Mouse (Mus musculus) embryonic stem cell, embryonic (primary cell): ENCODE data around the gene Ercc4.

Experiments used
- CTCF ChIA-PET, 4 experiments: fragments of 300-600 bp in 2 of 4; fragments of 350-600 bp in 2 of 4; sonication (Branson Sonifier 250); formaldehyde crosslinking; loops; one replicate each; lab custom pipeline; 2022; ENCODE audit warnings: inconsistent platforms in 2 of 4; lab: Charles Lee
- POLR2A ChIA-PET, 4 experiments: fragments of 300-600 bp in 2 of 4; fragments of 350-600 bp in 2 of 4; sonication (Branson Sonifier 250); formaldehyde crosslinking; loops; one replicate each; lab custom pipeline; 2022; ENCODE audit warnings: antibody characterized with exemption in 4 of 4, inconsistent platforms in 1 of 4; lab: Charles Lee

Ercc4 gene

DNA sequence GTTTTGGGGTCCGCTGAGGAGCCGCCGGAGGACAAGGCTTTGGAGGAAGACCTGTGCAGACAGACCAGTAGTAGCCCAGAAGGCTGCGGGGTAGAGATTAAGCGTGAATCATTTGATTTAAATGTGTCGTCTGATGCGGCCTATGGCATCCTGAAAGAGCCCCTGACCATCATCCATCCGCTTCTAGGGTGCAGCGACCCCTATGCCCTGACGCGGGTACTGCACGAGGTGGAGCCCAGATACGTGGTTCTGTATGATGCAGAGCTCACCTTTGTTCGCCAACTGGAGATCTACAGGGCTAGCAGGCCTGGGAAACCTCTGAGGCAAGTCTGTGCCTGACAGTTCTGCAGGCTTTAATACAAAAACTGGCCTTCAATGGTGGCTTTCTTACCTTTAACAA is 20.9 kb downstream of the Ercc4 start:
- ChIA-PET CTCF (interaction anchor here (0.5 to 4.8 kb wide), 39 partner anchors 9 to 1826 kb away, joined by 3 to 62 read pairs (median 4); partner anchors contain the start of gene Mrtfb (in 1 of the 4)), POLR2A (interaction anchor here (0.7 to 7.2 kb wide), 26 partner anchors 10 to 323 kb away, joined by 3 to 155 read pairs (median 4); partner anchors contain the start of gene Mrtfb (in 2 of the 4))

DNA sequence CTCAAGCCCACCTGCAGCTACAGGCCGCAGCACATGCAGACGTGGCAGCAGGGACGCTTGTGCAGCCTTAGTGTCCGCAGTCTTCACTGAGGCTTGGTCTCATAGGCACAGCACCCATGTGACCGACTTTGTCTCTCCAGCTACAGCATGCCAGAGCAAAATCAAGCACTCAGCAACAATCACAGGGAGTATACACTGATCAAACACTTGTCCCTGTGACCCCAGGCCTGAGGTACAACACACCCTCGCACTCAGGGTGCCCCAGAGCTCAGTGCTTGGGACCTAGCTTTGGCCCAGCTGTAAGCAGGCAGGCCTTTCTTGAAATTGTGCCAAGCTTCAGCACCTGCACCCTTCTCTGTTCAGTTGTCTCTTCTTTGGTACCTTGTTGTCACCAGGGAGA is 31.7 kb downstream of the Ercc4 start:
- ChIA-PET POLR2A (interaction anchor here (0.6 to 16.3 kb wide), 11 partner anchors 9 to 296 kb away, joined by 3 to 222 read pairs (median 9); no protein-coding TSS in a partner anchor), CTCF (interaction anchor here in 3 of 4 experiments (2.1 to 3.9 kb wide), 4 partner anchors 11 to 17 kb away, joined by 8 to 38 read pairs (median 10); no protein-coding TSS in a partner anchor)

DNA sequence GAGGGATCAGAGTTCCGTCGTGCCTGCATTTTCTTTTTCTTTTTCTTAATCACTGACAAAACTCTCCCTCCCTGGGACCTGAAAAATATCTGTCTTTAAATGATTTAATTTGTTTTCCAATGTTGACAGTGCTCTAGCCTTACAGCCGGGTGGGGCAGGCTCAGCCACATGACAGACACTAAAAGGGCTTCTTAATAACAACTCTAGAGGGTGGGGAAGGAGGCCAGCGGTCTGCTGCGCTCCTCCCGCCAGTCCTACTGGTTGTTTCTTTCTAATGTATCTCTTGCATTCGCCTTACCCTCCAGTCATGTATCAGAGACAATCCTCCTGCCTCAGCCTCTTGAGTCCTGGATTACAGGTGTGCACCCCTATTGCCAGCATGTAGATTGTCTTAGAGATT is 34.4 kb downstream of the Ercc4 start:
- ChIA-PET CTCF (interaction anchor here in 2 of 4 experiments (0.6 to 1.6 kb wide), 6 partner anchors 13 to 119 kb away, joined by 3 to 10 read pairs (median 4); no protein-coding TSS in a partner anchor), POLR2A (interaction anchor here in 2 of 4 experiments (0.8 to 16.3 kb wide), 5 partner anchors 14 to 32 kb away, joined by 3 to 222 read pairs (median 5); no protein-coding TSS in a partner anchor)

DNA sequence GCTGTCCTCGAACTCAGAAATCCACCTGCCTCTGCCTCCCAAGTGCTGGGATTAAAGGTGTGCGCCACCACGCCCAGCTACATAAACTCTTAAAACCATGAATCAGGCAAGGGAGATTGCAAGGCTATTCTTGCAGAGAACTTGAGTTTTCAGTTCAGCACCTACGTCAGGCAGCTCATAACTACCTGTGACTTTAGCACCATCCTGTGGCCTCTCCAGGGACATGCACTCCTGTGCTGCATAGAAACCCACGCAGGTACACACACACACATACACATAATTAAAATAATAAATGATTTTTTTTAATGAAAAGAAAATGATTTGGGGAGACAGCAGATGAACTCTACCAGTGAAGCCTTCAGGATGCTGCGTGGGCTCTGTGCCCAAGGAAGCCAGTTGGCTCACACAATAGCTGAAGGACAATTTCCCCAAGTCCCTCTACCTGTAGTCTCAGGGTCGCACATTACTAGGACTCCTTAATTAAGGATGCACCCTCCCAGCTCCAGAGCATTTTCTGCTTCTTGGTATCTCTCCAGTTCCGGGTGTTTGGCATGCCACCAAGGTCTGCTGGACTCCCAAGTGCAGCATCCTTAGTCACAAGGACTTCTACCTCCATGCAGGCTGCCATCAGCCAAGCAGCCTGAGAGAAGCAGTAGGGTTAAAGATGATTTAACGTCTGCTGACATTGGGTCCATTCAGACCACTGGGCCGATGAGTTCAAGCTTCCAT is 35.4 kb downstream of the Ercc4 start:
- ChIA-PET POLR2A (interaction anchor here in 3 of 4 experiments (0.5 to 16.3 kb wide), 9 partner anchors 11 to 33 kb away, joined by 3 to 222 read pairs (median 3); no protein-coding TSS in a partner anchor), CTCF (interaction anchor here (0.5 to 4.1 kb wide), 13 partner anchors 13 to 296 kb away, joined by 3 to 24 read pairs (median 5); no protein-coding TSS in a partner anchor)

DNA sequence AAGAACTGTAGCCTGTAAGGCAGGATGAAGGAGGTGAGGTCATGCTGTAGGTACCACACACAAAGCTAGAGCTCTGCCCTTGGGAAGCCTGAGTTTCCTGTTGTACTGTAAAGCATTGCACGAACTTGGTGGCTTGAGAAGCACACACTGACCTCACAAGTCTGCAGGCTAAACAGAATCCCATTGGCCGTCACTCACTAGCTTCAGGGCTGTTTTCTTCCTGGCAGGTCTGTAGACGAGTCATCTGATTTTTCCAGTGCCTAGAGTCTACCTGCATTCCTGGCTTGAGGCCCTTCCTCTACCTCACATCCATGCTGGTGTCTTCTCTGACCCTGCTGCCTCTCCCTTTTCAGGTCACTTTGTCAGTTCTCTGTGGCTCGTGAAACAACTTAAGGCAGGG is 36.7 kb downstream of the Ercc4 start:
- CTCF ChIA-PET: interaction anchor here in 2 of 4 experiments (0.5 to 4.1 kb wide), 4 partner anchors 12 to 263 kb away, joined by 3 to 24 read pairs (median 4); no protein-coding TSS in a partner anchor
- POLR2A ChIA-PET: interaction anchor here in 3 of 4 experiments (1.6 to 16.3 kb wide), 6 partner anchors 9 to 27 kb away, joined by 3 to 222 read pairs (median 13); no protein-coding TSS in a partner anchor

DNA sequence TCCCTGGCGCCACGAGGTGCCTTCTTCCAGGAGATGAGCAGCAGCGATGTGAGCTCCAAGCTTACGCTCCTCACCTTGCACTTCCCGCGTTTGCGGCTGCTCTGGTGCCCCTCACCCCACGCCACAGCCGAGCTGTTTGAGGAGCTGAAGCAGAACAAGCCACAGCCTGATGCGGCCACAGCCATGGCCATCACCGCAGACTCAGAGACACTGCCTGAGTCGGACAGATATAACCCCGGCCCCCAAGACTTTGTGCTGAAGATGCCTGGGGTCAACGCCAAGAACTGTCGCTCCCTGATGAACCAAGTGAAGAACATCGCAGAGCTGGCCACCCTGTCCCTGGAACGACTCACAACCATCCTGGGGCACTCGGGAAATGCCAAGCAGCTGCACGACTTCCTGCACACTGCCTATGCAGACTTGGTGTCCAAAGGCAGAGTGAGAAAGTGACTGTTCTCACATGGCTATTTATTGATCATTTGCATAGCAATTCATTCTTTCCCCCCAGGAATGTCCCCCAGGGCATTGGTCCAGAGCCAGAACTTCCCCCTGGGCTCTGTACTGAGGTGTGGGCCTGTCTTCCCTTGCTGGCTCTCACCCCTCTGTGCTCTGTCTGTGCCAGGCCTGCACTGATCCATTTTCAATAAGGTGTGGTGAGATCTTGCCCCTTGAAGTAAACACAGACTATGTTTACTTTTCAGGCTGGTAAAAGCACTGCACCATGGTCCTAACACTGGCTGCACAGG is 38.5 kb downstream of the Ercc4 start:
- ChIA-PET CTCF (interaction anchor here in 3 of 4 experiments (0.9 to 4.1 kb wide), 7 partner anchors 10 to 262 kb away, joined by 3 to 24 read pairs (median 5); no protein-coding TSS in a partner anchor), POLR2A (interaction anchor here (0.5 to 16.3 kb wide), 16 partner anchors 10 to 299 kb away, joined by 3 to 222 read pairs (median 6); no protein-coding TSS in a partner anchor)

DNA sequence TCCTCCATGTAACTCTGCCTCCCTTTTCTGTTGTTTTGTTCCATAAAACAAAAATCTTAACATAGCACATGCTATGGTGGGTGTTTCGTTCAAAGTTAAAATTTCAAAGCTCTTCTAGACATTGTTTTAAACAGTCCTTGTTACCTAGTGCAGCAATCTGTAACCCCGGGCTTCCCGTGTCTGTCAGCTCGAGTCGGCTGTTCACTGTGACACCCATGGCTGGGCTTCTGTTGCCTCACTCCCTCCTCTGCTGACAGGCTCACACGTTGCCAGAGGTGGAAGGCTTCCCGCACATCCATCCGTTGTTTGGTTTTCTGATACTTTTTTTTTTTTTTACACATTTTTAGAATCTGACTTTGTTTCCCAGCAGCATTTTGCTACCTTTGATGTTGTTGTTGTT is 40.5 kb downstream of the Ercc4 start:
- POLR2A ChIA-PET: interaction anchor here in 2 of 4 experiments (0.7 to 16.3 kb wide), 9 partner anchors 8 to 373 kb away, joined by 3 to 222 read pairs (median 6); no protein-coding TSS in a partner anchor
- CTCF ChIA-PET: interaction anchor here in 2 of 4 experiments (0.6 to 2.9 kb wide), 4 partner anchors 8 to 417 kb away, joined by 3 to 14 read pairs (median 4); no protein-coding TSS in a partner anchor

DNA sequence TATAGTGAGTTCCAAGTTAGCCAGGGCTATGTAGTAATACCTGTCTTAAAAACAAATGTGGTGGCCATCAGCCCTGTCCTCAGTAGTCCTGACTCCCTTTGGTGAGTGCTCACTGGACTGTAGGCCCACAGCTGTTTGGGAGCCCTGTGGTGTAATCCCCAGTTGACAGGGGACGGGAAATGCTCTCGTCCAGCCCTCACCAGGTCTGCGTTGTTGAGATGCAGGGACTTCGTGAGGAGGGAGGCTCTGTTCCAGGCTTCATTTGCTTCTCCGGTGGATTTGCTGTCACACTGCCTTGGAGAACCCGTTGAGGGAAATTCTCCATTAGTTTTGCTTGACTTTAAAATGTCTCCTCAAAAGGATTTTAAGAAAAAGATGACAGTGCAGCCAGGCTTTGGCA is 41.3 kb downstream of the Ercc4 start:
- ChIA-PET POLR2A (interaction anchor here in 2 of 4 experiments (0.6 to 16.3 kb wide), 6 partner anchors 21 to 266 kb away, joined by 3 to 222 read pairs (median 4); no protein-coding TSS in a partner anchor), CTCF (interaction anchor here in 1 of 4 experiments (0.7 kb wide), 1 partner anchor 417 kb away, joined by 3 read pairs; no protein-coding TSS in a partner anchor)

DNA sequence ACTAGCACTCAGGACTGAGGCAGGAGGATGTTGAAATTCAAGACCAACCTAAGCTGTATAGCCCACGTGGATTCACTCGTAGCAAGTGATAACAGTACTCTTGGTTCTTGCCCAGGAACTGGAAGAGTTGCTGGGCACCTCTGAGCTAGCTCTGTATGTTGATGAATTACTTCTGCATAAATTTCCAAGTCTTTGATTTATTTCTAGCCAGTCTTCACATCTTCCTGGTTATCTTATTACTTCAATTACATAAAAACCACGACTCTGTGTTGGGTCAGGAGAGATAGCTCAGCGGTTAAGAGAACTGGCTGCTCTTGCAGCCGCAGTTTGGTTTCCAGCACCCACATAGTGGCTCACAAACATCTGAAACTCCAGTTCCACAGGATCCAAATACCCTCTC is 43.0 kb downstream of the Ercc4 start:
- CTCF ChIA-PET: interaction anchor here in 3 of 4 experiments (0.7 to 1.0 kb wide), 3 partner anchors 22 to 466 kb away, joined by 3 read pairs; no protein-coding TSS in a partner anchor

DNA sequence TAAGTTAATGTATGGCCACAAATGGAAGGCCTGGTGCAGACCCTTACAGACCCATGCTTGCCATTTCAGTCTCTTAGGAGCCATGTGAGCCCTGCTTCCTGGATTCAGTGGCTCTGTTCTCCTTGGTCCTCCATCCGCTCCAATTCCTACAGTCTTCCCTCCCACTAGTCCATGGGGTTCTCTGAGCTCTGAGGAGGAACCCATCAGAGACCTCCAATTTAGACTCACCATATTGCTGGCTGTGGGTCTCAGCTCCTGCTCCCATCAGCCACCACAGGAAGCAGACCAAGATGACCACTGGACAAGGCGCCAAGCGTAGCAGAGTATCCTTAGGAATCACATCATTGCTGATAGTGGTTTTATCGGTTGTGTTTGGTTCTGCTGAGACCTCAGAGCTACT is 43.7 kb downstream of the Ercc4 start:
- POLR2A ChIA-PET: interaction anchor here in 3 of 4 experiments (0.7 to 16.3 kb wide), 11 partner anchors 10 to 284 kb away, joined by 3 to 222 read pairs (median 5); no protein-coding TSS in a partner anchor

More for the DNA sequence above, 43.0 kb downstream of the Ercc4 start:
- POLR2A ChIA-PET: interaction anchor here in 3 of 4 experiments (0.6 to 16.3 kb wide), 16 partner anchors 9 to 652 kb away, joined by 3 to 222 read pairs (median 5); no protein-coding TSS in a partner anchor

DNA sequence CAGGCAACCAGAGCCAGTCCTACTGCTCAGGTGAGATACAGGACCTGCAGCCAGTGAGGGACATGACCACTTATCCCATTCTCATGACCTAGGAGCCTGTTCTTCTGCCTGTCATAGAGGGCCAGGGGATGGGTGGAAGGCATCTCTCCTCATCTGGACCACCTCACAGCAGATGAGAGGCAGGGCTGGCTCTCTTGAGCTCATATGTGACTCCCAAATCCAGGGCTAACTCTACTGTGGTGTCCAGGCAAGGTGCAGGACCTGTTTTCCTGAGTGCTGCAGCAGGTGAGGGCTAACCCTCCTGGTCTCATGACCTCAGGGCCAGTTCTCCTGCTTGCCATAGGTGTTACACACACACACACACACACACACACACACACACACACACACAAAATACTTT is 44.9 kb downstream of the Ercc4 start:
- CTCF ChIA-PET: no interaction called here
- POLR2A ChIA-PET: interaction anchor here in 2 of 4 experiments (0.7 to 16.3 kb wide), 4 partner anchors 12 to 250 kb away, joined by 3 to 222 read pairs (median 6); no protein-coding TSS in a partner anchor

More for the DNA sequence above, 43.7 kb downstream of the Ercc4 start:
- CTCF ChIA-PET: no interaction called here

DNA sequence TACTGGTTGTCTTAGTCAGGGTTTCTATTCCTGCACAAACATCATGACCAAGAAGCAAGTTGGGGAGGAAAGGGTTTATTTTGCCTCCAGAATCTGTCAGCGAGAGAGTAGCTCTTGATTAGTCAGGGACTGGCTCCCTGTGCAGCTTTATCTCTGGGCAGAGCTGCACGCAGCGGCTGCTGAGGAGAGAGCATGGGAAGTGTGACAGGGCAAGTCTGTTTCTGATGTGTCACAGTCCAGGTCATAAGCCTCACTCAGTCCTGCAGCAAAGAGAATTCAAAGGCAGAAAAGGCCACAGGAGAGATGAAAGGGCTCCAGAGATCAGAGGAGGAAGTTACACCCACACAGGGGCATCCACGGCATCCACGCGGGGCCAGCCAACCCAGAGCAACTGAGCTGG is 47.8 kb downstream of the Ercc4 start:
- ChIA-PET CTCF (interaction anchor here in 1 of 4 experiments (1.8 to 2.6 kb wide), 4 partner anchors 9 to 280 kb away, joined by 6 to 14 read pairs (median 8); no protein-coding TSS in a partner anchor), POLR2A (interaction anchor here in 3 of 4 experiments (0.5 to 3.3 kb wide), 12 partner anchors 9 to 259 kb away, joined by 3 to 29 read pairs (median 6); partner anchors contain the start of gene Mrtfb (in 2 of the 3))

DNA sequence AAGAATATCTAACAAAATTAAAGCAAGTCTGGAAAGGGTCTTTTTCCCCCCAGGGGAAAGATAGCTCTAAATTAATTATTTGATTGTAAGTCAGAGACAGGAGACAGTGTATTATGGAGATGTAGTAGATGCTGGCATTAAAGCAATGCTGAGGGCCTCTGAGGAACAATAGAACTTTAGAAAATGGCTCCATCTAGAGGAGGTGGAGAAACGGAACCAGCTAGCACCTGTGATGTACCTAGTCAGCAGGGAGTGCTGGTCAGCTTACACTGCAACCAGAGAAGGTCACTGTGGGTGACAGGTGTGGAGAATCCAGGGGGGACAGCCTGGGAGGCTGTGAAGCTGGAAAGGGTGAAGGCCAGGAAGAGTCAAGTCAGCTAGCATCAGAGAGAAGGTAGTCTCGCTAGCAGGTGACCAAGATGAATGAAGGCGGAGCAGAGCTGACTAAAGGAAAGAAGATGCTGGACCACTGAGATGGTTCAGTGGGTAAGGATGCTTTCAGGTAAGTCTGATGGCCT is 48.7 kb downstream of the Ercc4 start:
- CTCF ChIA-PET: interaction anchor here (0.5 to 2.6 kb wide), 22 partner anchors 10 to 437 kb away, joined by 3 to 14 read pairs (median 4); no protein-coding TSS in a partner anchor
- POLR2A ChIA-PET: interaction anchor here in 3 of 4 experiments (0.6 to 3.3 kb wide), 19 partner anchors 10 to 661 kb away, joined by 3 to 29 read pairs (median 5); partner anchors contain the start of genes Mrtfb (in 2 of the 3) and Ntan1 (in 1 of the 3)

DNA sequence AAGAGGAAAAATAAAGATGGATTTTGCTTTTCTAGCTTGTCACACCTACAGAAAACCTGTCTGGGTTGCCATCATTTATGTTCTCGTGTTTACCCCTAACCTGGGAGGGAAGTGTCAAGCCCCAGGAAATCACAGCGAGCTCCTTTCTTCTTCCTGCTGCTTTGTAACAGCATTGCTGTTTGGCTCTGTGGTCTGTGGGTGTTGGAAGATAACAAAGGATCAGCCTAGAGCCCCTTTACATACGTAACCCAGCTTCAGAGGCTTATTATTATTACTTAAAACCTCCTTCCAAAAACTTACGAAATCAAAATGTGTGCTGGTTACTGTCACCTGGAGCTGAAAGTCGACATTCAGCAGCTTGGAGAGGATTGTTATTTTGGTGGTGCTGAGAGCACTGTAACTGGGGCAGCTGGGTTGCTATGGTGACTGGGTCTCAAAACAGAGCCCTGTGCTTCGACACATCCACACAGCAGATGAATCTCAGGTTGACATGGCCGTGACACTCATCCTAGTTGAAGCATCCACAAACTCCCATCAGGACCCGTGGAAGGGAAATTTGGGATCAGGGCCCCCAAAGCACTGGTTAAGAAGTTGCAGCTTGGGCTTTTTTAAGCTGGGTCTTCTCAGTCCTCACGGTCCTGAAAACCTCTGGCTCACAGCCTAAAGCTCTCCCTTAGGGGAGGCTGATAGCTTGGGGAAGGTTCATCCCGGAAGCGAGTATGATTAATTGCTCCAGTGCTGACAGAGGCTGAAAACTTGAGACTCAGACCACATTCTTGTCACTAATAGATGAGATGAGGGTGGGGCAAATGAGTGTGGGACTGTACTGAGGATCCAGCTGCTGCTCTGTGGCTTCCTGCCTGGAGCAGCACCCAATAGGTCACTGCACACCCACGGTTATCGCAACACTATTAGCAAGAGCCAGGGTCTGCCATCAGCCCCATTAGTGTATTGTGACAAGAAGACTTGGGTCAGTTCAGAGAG is 49.7 kb downstream of the Ercc4 start:
- POLR2A ChIA-PET: interaction anchor here in 3 of 4 experiments (0.6 to 3.3 kb wide), 16 partner anchors 11 to 660 kb away, joined by 3 to 29 read pairs (median 4); partner anchors contain the start of genes Mrtfb (in 1 of the 3) and Ntan1 (in 1 of the 3)
- CTCF ChIA-PET: interaction anchor here (0.5 to 2.6 kb wide), 21 partner anchors 11 to 436 kb away, joined by 3 to 14 read pairs (median 4); no protein-coding TSS in a partner anchor

DNA sequence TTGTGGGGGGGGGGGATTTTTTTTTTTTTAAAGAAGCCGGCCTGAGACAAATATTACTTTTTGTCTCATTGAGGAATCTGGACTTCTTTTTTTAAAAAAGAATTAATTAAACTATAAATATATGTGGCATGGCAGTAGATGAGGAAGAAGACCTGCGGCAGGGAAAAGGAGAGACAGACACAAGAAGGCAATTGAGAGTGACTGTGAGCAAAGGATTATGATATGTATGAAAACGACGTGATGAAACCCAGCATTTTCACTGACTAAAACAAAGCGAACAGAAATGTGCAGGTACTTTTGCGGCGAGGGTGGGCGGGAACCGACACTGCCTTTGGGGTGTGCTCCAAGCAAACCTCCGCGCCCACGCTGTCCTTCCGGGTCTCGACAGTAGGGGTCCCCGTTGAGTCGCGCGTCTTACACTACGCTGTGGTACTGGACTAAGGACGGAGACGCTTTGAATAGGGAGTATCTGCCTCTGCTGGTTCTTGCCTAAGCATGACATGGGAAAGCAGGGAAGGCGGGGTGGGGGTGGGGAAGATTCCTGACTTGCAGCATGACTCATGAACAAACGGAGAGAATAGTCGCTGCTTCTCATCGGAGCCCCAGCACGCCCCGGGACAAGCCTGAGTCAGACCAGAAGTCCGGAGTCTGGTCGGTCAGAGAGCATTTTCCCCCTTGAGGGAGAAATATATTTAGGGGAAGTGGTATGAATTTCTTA is 50.6 kb downstream of the Ercc4 start:
- ChIA-PET POLR2A (interaction anchor here in 3 of 4 experiments (0.6 to 3.3 kb wide), 7 partner anchors 19 to 279 kb away, joined by 3 to 29 read pairs (median 9); no protein-coding TSS in a partner anchor), CTCF (interaction anchor here in 3 of 4 experiments (0.9 to 2.6 kb wide), 5 partner anchors 19 to 281 kb away, joined by 3 to 13 read pairs (median 7); no protein-coding TSS in a partner anchor)
